Mouse (Mus musculus): ENCODE results near the gene Tra2a. TPM values are rescaled to one million over a fixed set of nuclear protein-coding genes. Genes with fewer than 3 reads are reported as not detected.

The Tra2a gene
- polyA plus RNA-seq, 1 experiment from 2014 or later: 37.1 TPM

DNA sequence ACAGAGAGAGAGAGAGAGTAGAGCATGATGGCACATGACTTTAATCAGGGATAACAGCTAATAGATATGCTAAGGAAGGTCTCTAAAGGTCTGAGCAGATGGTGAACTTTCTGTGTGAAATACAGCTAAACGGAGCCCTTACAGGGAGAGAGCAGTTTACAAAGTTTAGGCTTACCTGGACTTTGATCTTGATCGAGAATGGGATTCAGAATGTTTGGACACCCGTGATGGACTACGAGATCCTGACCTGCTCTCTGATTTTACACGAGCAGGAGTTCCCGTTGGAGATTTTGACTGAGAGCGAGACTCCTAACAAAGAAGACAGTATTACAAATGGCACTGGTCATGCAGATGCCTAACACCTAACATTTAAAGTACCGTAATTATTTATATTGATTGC lies 11.6 kb downstream of the Tra2a start:
- 83% methylated on average over 8 of the region's 8 CpGs for WGBS
- Histone ChIP-seq H3K9me3 (ENCODE audit: control insufficient read depth, low read length) (no peaks in the 10 kb centered on the region), H3K36me3 (ENCODE audit: control insufficient read depth, insufficient read depth, low read length) (peaks cover 33% of the 10 kb centered on the region), H3K4me2 (no peak overlapping the region), H3K4me1 (replicated peaks; ENCODE audit: control insufficient read depth, insufficient read depth, low read length) (no peaks in the 10 kb centered on the region), H3K27ac (ENCODE audit: low read depth, low read length) (no peak overlapping the region), H3K9ac (ENCODE audit: low read depth, low read length) (no peak overlapping the region), H3K27me3 (replicated peaks; ENCODE audit: control insufficient read depth, insufficient read depth, low read length) (no peaks in the 10 kb centered on the region), H3K4me3 (ENCODE audit: low read depth, low read length) (no peak overlapping the region)
- ATAC-seq (replicated peaks; ENCODE audit: low FRiP score): no peak
- no peak for DNase-seq (ENCODE audit: low spot score)

DNA sequence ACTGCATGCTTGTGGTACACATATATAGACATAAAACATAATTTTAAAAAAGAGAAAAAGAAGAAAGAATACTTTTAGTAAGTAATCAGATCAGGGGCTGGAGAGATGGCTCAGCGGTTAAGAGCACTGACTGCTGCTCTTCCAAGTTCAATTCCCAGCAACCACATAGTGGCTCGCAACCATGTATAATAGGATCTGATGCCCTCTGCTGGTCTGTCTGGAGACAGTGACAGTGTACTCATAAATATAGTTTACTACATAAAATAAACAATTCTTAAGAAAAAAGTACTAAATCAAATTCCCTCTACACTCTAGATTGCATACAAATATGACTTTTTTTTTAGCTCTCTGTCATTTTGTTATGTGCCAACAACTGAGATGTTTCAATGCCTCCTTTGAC lies 12.6 kb downstream of the Tra2a start:
- no peaks in the 10 kb centered on the region for H3K27me3 ChIP-seq (replicated peaks; ENCODE audit: control insufficient read depth, insufficient read depth, low read length)
- H3K9ac ChIP-seq (ENCODE audit: low read depth, low read length): no peak overlapping the region
- WGBS: 94% methylated on average over 2 of the region's 2 CpGs
- DNase-seq (ENCODE audit: low spot score) (no peak), ATAC-seq (replicated peaks; ENCODE audit: low FRiP score) (no peak)
- no peaks in the 10 kb centered on the region for H3K4me1 ChIP-seq (replicated peaks; ENCODE audit: control insufficient read depth, insufficient read depth, low read length)
- H3K9me3 ChIP-seq (ENCODE audit: control insufficient read depth, low read length): no peaks in the 10 kb centered on the region
- H3K4me3 ChIP-seq (ENCODE audit: low read depth, low read length): no peak overlapping the region
- H3K4me2 ChIP-seq: no peak overlapping the region
- H3K36me3 ChIP-seq (ENCODE audit: control insufficient read depth, insufficient read depth, low read length): peaks cover 38% of the 10 kb centered on the region
- H3K27ac ChIP-seq (ENCODE audit: low read depth, low read length): no peak overlapping the region

DNA sequence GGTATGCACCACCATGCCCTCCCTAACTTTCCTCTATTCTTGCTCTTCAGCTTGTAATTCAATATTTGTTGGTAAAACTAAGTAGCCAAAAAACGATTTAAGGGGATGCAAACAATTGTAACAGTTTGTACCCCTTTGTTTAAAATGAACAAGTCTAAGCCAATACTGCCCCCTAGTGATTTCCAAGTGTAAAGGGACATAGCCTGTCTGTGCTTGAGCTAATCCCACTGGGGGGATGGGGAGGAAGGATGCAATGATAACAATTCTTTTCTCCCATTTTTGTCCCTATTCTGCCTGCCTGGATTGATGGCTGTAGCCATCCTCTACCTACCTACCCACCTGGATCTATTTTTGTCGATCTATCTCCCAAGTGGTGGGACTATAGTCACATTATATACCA lies 16.6 kb downstream of the Tra2a start:
- H3K36me3 ChIP-seq (ENCODE audit: control insufficient read depth, insufficient read depth, low read length): peaks cover 54% of the 10 kb centered on the region
- no peaks in the 10 kb centered on the region for H3K9me3 ChIP-seq (ENCODE audit: control insufficient read depth, low read length)
- no peak overlapping the region for H3K27ac ChIP-seq (ENCODE audit: low read depth, low read length)
- no peak for DNase-seq (ENCODE audit: low spot score)
- H3K4me2 ChIP-seq: no peak overlapping the region
- no peak; the same call in 1 of the 2 replicates for ATAC-seq (replicated peaks; ENCODE audit: low FRiP score)
- H3K4me1 ChIP-seq (replicated peaks; ENCODE audit: control insufficient read depth, insufficient read depth, low read length): no peaks in the 10 kb centered on the region
- no peak overlapping the region for H3K9ac ChIP-seq (ENCODE audit: low read depth, low read length)
- WGBS: 55% methylated on average over 2 of the region's 2 CpGs
- no peaks in the 10 kb centered on the region for H3K27me3 ChIP-seq (replicated peaks; ENCODE audit: control insufficient read depth, insufficient read depth, low read length)
- H3K4me3 ChIP-seq (ENCODE audit: low read depth, low read length): no peak overlapping the region

DNA sequence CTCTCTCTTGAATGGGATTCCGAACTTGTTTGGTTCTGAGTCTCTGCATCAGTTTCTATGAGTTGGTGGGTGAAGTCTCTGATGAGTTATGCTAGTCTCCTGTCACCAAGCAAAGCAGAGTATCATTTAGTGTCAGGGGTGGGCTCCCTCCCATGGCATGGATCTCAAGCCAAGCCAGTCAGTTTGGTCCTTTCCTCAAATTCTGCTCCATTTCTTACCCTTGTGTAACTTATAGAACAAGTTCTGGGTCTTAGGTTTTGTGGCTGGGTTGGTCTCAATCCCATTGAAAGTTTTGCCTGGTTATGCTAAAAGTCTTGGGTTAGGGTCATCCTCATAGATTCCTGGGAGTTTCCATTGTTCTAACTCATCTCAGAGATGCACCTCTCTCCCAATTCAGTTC lies 21.5 kb downstream of the Tra2a start:
- no peak overlapping the region for H3K27ac ChIP-seq (ENCODE audit: low read depth, low read length)
- WGBS: 83% methylated on average over 1 of the region's 1 CpGs
- H3K9ac ChIP-seq (ENCODE audit: low read depth, low read length): no peak overlapping the region
- ATAC-seq (replicated peaks; ENCODE audit: low FRiP score): no peak
- no peaks in the 10 kb centered on the region for H3K27me3 ChIP-seq (replicated peaks; ENCODE audit: control insufficient read depth, insufficient read depth, low read length)
- H3K4me2 ChIP-seq: no peak overlapping the region
- H3K4me3 ChIP-seq (ENCODE audit: low read depth, low read length): no peak overlapping the region
- H3K9me3 ChIP-seq (ENCODE audit: control insufficient read depth, low read length): no peaks in the 10 kb centered on the region
- H3K36me3 ChIP-seq (ENCODE audit: control insufficient read depth, insufficient read depth, low read length): peaks cover 24% of the 10 kb centered on the region
- H3K4me1 ChIP-seq (replicated peaks; ENCODE audit: control insufficient read depth, insufficient read depth, low read length): no peaks in the 10 kb centered on the region
- no peak for DNase-seq (ENCODE audit: low spot score)

DNA sequence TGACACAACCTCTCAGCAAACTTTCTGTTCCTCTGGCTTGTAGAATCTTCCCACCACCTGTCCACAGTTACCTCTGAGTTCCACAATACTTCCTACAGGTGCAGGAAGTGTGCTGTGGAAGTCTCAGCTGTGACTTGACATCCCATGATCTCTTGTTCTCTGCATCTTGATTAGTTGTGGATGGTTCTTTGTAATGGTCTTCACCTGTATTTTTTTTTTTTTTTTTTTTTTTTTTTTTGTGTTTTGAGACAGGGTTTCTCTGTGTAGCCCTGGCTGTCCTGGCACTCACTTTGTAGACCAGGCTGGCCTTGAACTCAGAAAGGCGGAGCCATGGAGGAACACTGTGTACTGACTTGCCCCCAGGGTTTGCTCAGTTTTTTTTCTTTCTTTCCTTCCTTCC lies 22.3 kb downstream of the Tra2a start:
- 84% methylated on average over 1 of the region's 1 CpGs for WGBS
- H3K27ac ChIP-seq (ENCODE audit: low read depth, low read length): no peak overlapping the region
- no peak overlapping the region for H3K4me2 ChIP-seq
- no peak for ATAC-seq (replicated peaks; ENCODE audit: low FRiP score)
- no peak overlapping the region for H3K4me3 ChIP-seq (ENCODE audit: low read depth, low read length)
- no peak overlapping the region for H3K9ac ChIP-seq (ENCODE audit: low read depth, low read length)
- H3K36me3 ChIP-seq (ENCODE audit: control insufficient read depth, insufficient read depth, low read length): peaks cover 22% of the 10 kb centered on the region
- H3K4me1 ChIP-seq (replicated peaks; ENCODE audit: control insufficient read depth, insufficient read depth, low read length): no peaks in the 10 kb centered on the region
- no peaks in the 10 kb centered on the region for H3K9me3 ChIP-seq (ENCODE audit: control insufficient read depth, low read length)
- no peak for DNase-seq (ENCODE audit: low spot score)
- H3K27me3 ChIP-seq (replicated peaks; ENCODE audit: control insufficient read depth, insufficient read depth, low read length): no peaks in the 10 kb centered on the region

DNA sequence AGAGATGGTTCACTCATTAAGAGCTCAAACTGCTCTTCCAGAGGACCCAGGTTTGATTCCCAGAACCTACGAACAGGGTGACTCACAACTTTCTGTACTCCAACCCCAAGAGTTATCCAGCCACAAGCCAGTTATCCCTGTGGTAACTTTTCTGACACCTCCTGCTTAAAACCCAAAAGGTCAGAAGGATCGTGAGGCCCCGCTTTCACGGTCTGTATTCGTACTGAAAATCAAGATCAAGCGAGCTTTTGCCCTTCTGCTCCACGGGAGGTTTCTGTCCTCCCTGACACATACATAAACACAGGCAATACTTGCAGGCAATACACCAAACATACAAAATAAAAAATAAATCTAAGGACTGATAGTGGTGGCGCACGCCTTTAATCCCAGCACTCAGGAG lies 27.5 kb downstream of the Tra2a start:
- no peak overlapping the region for H3K4me2 ChIP-seq
- ATAC-seq (replicated peaks; ENCODE audit: low FRiP score): peak; percentile 100
- no peak overlapping the region for H3K9ac ChIP-seq (ENCODE audit: low read depth, low read length)
- no peaks in the 10 kb centered on the region for H3K27me3 ChIP-seq (replicated peaks; ENCODE audit: control insufficient read depth, insufficient read depth, low read length)
- H3K9me3 ChIP-seq (ENCODE audit: control insufficient read depth, low read length): no peaks in the 10 kb centered on the region
- no peak overlapping the region for H3K27ac ChIP-seq (ENCODE audit: low read depth, low read length)
- H3K4me1 ChIP-seq (replicated peaks; ENCODE audit: control insufficient read depth, insufficient read depth, low read length): no peaks in the 10 kb centered on the region
- WGBS: 48% methylated on average over 9 of the region's 9 CpGs
- no peaks in the 10 kb centered on the region for H3K36me3 ChIP-seq (ENCODE audit: control insufficient read depth, insufficient read depth, low read length)
- H3K4me3 ChIP-seq (ENCODE audit: low read depth, low read length): no peak overlapping the region
- peak; percentile 97 for DNase-seq (ENCODE audit: low spot score)

DNA sequence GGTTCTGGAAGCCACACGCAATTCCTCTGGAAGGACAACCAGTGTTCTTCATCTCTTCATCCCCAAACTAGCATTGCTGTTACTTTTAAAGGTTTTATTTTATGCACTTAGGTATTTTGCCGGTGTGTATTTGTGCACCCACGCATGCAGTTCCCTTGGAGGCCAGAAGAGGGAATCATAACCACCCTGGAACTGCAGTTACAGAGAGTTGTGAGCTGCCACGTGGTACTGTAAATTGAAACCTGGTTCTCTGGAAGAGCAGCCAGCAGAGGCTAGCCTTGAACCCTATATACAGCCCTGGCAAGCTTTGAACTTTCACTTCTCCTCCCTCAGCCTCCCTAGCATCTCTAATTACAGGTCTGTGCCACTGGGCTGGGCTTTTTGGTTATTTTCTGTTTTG lies 30.5 kb downstream of the Tra2a start:
- Histone ChIP-seq H3K27me3 (replicated peaks; ENCODE audit: control insufficient read depth, insufficient read depth, low read length) (no peaks in the 10 kb centered on the region), H3K27ac (ENCODE audit: low read depth, low read length) (no peak overlapping the region), H3K4me1 (replicated peaks; ENCODE audit: control insufficient read depth, insufficient read depth, low read length) (no peaks in the 10 kb centered on the region), H3K36me3 (ENCODE audit: control insufficient read depth, insufficient read depth, low read length) (no peaks in the 10 kb centered on the region), H3K9me3 (ENCODE audit: control insufficient read depth, low read length) (no peaks in the 10 kb centered on the region), H3K4me2 (no peak overlapping the region), H3K4me3 (ENCODE audit: low read depth, low read length) (no peak overlapping the region), H3K9ac (ENCODE audit: low read depth, low read length) (no peak overlapping the region)
- 55% methylated on average over 4 of the region's 4 CpGs for WGBS
- ATAC-seq (replicated peaks; ENCODE audit: low FRiP score): no peak
- DNase-seq (ENCODE audit: low spot score): no peak

DNA sequence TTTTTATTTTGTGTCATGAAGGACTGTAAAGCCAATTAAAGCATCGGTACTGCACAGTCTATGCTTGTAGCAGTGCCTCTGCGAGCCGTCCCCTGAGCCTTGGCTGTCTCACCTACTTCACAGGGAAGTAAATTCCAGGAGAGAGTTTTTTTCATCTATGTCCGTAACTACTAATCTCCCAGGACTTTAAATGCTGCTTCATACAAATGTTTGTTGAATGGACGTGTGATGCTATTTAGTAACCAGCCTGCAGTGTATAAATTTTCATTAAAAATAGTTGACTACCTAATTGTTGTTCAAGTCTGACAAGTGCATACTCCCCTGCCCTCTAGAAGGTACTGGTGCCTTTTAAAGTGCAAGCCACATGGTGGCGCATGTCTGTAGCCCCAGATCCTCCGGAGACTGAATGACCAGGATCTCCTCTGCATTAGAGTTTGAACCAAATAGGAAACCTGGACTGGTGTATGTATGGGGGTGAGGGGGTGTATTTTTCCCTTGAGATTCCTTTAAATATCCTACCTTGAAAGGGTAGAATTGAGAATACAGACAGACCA lies 35.6 kb downstream of the Tra2a start:
- Histone ChIP-seq H3K9me3 (ENCODE audit: control insufficient read depth, low read length) (no peaks in the 10 kb centered on the region), H3K27ac (ENCODE audit: low read depth, low read length) (no peak overlapping the region), H3K27me3 (replicated peaks; ENCODE audit: control insufficient read depth, insufficient read depth, low read length) (no peaks in the 10 kb centered on the region), H3K4me1 (replicated peaks; ENCODE audit: control insufficient read depth, insufficient read depth, low read length) (no peaks in the 10 kb centered on the region; the same call in 1 of the 2 replicates), H3K9ac (ENCODE audit: low read depth, low read length) (no peak overlapping the region), H3K4me3 (ENCODE audit: low read depth, low read length) (no peak overlapping the region), H3K4me2 (peak overlapping the region; percentile 28; the same call in 1 of the 2 replicates), H3K36me3 (ENCODE audit: control insufficient read depth, insufficient read depth, low read length) (no peaks in the 10 kb centered on the region)
- ATAC-seq (replicated peaks; ENCODE audit: low FRiP score): no peak; the same call in 1 of the 2 replicates
- no peak for DNase-seq (ENCODE audit: low spot score)
- 17% methylated on average over 7 of the region's 7 CpGs for WGBS

DNA sequence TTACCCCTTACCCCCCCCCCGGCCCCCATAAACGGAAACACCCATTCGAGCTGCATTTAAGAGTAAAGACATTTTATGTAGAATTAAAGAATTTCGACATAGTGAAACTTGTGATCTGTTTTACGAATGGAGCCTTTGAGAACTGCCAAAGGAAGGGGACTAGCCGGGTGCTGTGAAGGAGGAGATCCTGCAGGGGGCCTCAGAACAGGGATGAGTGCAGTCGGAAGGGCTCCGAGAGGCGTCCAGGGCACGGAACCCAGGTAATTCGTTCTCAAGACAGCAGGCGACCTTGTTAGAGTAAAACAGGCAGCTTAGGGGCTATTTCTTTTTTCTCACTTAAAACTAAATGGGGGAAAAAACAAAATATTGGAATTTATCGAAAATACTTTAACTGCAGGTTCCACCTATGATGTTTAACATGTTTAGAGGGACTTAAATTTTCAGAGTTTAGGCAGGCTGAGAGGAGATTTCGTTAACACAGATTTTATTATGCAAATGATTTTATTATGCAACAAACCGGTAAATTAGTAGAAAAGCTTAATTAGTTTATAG lies 36.6 kb downstream of the Tra2a start:
- peak; percentile 73 for ATAC-seq (replicated peaks; ENCODE audit: low FRiP score)
- H3K9ac ChIP-seq (ENCODE audit: low read depth, low read length): no peak overlapping the region

More for the DNA sequence above, 36.6 kb downstream of the Tra2a start:
- H3K27me3 ChIP-seq (replicated peaks; ENCODE audit: control insufficient read depth, insufficient read depth, low read length): no peaks in the 10 kb centered on the region
- H3K36me3 ChIP-seq (ENCODE audit: control insufficient read depth, insufficient read depth, low read length): no peaks in the 10 kb centered on the region
- H3K4me2 ChIP-seq: peak overlapping the region; percentile 31
- peak; percentile 58 for DNase-seq (ENCODE audit: low spot score)
- no peak overlapping the region for H3K4me3 ChIP-seq (ENCODE audit: low read depth, low read length)
- H3K9me3 ChIP-seq (ENCODE audit: control insufficient read depth, low read length): no peaks in the 10 kb centered on the region
- WGBS: 7% methylated on average over 15 of the region's 15 CpGs
- H3K27ac ChIP-seq (ENCODE audit: low read depth, low read length): no peak overlapping the region
- no peaks in the 10 kb centered on the region; the same call in 1 of the 2 replicates for H3K4me1 ChIP-seq (replicated peaks; ENCODE audit: control insufficient read depth, insufficient read depth, low read length)

Measured in liver, embryonic 11.5 days (tissue).